Mouse (Mus musculus) MEL (cell line): ENCODE results near the gene Mpg. TPM values are rescaled to one million over a fixed set of nuclear protein-coding genes. Genes with fewer than 3 reads are reported as not detected.
A peak's percentile ranks its signal among the peaks of the same experiment; 100 is the strongest.

Source experiments
- DNase-seq: peaks from one replicate; pipeline ENCODE4 v3.0.0; 2011; ENCODE audit warnings: low read depth, low spot score
- H3K27ac ChIP-seq: 2 replicates; pipeline ENCODE4 v1.5.1; 2012; ENCODE audit warnings: low read depth, mild to moderate bottlenecking, control low read depth, low read length, moderate library complexity; ENCODE audit not compliant: control insufficient read depth
- H3K27me3 ChIP-seq, 2 experiments: fragments of 150-350 bp in 1 of 2; sonication (generic) in 1 of 2; 2 replicates each; pipeline ENCODE4 v1.6.1; 2012; ENCODE audit warnings: low read length in 2 of 2, mild to moderate bottlenecking in 2 of 2, improper control_type of control experiment in 1 of 2, moderate library complexity in 1 of 2; ENCODE audit not compliant: insufficient read depth in 2 of 2, control insufficient read depth in 1 of 2
- H3K36me3 ChIP-seq, 2 experiments: 2 replicates each; pipeline ENCODE4 v1.6.1; 2012 to 2014; ENCODE audit warnings: low read length in 2 of 2, improper control_type of control experiment in 1 of 2, inconsistent platforms in 1 of 2, mild to moderate bottlenecking in 1 of 2; ENCODE audit not compliant: insufficient read depth in 2 of 2, control insufficient read depth in 1 of 2
- H3K4me1 ChIP-seq, 2 experiments: fragments of 150-350 bp in 1 of 2; sonication (generic) in 1 of 2; 2 replicates each; pipeline ENCODE4 v1.6.1; 2012; ENCODE audit warnings: low read length in 2 of 2, improper control_type of control experiment in 1 of 2, mild to moderate bottlenecking in 1 of 2; ENCODE audit not compliant: insufficient read depth in 2 of 2, control insufficient read depth in 1 of 2
- H3K4me3 ChIP-seq, 2 experiments: fragments of 150-350 bp in 1 of 2; sonication (generic) in 1 of 2; 2 replicates each; pipeline ENCODE4 v1.5.1; 2012; ENCODE audit warnings: low read depth in 2 of 2, low read length in 2 of 2, mild to moderate bottlenecking in 2 of 2, moderate library complexity in 2 of 2, control low read depth in 1 of 2, improper control_type of control experiment in 1 of 2; ENCODE audit not compliant: control insufficient read depth in 1 of 2, insufficient read depth in 1 of 2
- H3K79me2 ChIP-seq: 2 replicates; pipeline ENCODE4 v1.6.1; 2012; ENCODE audit warnings: mild to moderate bottlenecking, low read length, moderate library complexity; ENCODE audit not compliant: control insufficient read depth, poor library complexity, insufficient read depth
- H3K9ac ChIP-seq: 2 replicates; pipeline ENCODE4 v1.6.1; 2012; ENCODE audit warnings: low read depth, mild to moderate bottlenecking, control low read depth, low read length, moderate library complexity; ENCODE audit not compliant: control insufficient read depth, poor library complexity, severe bottlenecking
- H3K9me3 ChIP-seq: fragments of 150-350 bp; sonication (generic); replicated peaks from 2 replicates; pipeline ENCODE4 v1.6.1; 2012; ENCODE audit warnings: mild to moderate bottlenecking, low read length, improper control_type of control experiment, moderate library complexity; ENCODE audit not compliant: insufficient read depth
- BHLHE40 ChIP-seq: IDR thresholded peaks from 2 replicates; pipeline ENCODE4 v1.6.1; 2012; ENCODE audit warnings: low read depth, mild to moderate bottlenecking, inconsistent platforms, low read length, improper control_type of control experiment, borderline replicate concordance
- CHD1 ChIP-seq: IDR thresholded peaks from 2 replicates; pipeline ENCODE4 v1.6.1; 2012; ENCODE audit warnings: low read depth, mild to moderate bottlenecking, inconsistent platforms, low read length, improper control_type of control experiment
- CHD2 ChIP-seq: IDR thresholded peaks from 2 replicates; pipeline ENCODE4 v1.6.1; 2011; ENCODE audit warnings: low read length, improper control_type of control experiment
- E2F4 ChIP-seq: IDR thresholded peaks from 2 replicates; pipeline ENCODE4 v1.6.1; 2011; ENCODE audit warnings: low read depth, low read length, improper control_type of control experiment, borderline replicate concordance
- ELF1 ChIP-seq: IDR thresholded peaks from 2 replicates; pipeline ENCODE4 v1.6.1; 2014; ENCODE audit warnings: low read depth, mild to moderate bottlenecking, inconsistent platforms, low read length, improper control_type of control experiment, moderate library complexity
- EP300 ChIP-seq, 2 experiments: IDR thresholded peaks; 2 replicates each; pipeline ENCODE4 v1.6.1; 2011; ENCODE audit warnings: improper control_type of control experiment in 2 of 2, low read length in 2 of 2, low read depth in 1 of 2, mild to moderate bottlenecking in 1 of 2
- ETS1 ChIP-seq: IDR thresholded peaks from 2 replicates; pipeline ENCODE4 v1.6.1; 2012; ENCODE audit warnings: low read depth, mild to moderate bottlenecking, inconsistent platforms, low read length, improper control_type of control experiment, moderate library complexity
- HCFC1 ChIP-seq: IDR thresholded peaks from 2 replicates; pipeline ENCODE4 v1.6.1; 2012; ENCODE audit warnings: low read depth, mild to moderate bottlenecking, inconsistent platforms, low read length, improper control_type of control experiment, moderate library complexity
- KAT2A ChIP-seq: conservative IDR thresholded peaks from 2 replicates; pipeline ENCODE4 v1.6.1; 2012; ENCODE audit warnings: low read depth, low read length, improper control_type of control experiment, inconsistent platforms
- MAFK ChIP-seq: IDR thresholded peaks from 2 replicates; pipeline ENCODE4 v1.6.1; 2011; ENCODE audit warnings: low read depth, mild to moderate bottlenecking, low read length, improper control_type of control experiment, borderline replicate concordance
- MAX ChIP-seq: IDR thresholded peaks from 2 replicates; pipeline ENCODE4 v1.6.1; 2011; ENCODE audit warnings: low read length, improper control_type of control experiment
- MXI1 ChIP-seq: IDR thresholded peaks from 2 replicates; pipeline ENCODE4 v1.6.1; 2011; ENCODE audit warnings: mild to moderate bottlenecking, low read depth, low read length, improper control_type of control experiment
- MYC ChIP-seq: IDR thresholded peaks from 2 replicates; pipeline ENCODE4 v1.6.1; 2011; ENCODE audit warnings: low read depth, mild to moderate bottlenecking, low read length, improper control_type of control experiment, moderate library complexity
- NELFE ChIP-seq: IDR thresholded peaks from 2 replicates; pipeline ENCODE4 v1.6.1; 2011; ENCODE audit warnings: low read depth, low read length, improper control_type of control experiment
- NRF1 ChIP-seq: IDR thresholded peaks from 2 replicates; pipeline ENCODE4 v1.6.1; 2014; ENCODE audit warnings: low read depth, mild to moderate bottlenecking, inconsistent platforms, low read length, improper control_type of control experiment, moderate library complexity; ENCODE audit not compliant: poor library complexity, insufficient read depth, severe bottlenecking
- POLR2A ChIP-seq, 2 experiments: IDR thresholded peaks; 2 replicates each; pipeline ENCODE4 v1.6.1; 2011 to 2012; ENCODE audit warnings: low read length in 2 of 2, mild to moderate bottlenecking in 2 of 2, control low read depth in 1 of 2, improper control_type of control experiment in 1 of 2, low read depth in 1 of 2, moderate library complexity in 1 of 2; ENCODE audit not compliant: control insufficient read depth in 1 of 2, insufficient read depth in 1 of 2, poor library complexity in 1 of 2
- POLR2AphosphoS5 ChIP-seq: IDR thresholded peaks from 2 replicates; pipeline ENCODE4 v1.6.1; 2012; ENCODE audit warnings: low read depth, borderline replicate concordance, mild to moderate bottlenecking, inconsistent platforms, low read length, moderate library complexity, mixed read lengths
- RAD21 ChIP-seq: IDR thresholded peaks from 2 replicates; pipeline ENCODE4 v1.6.1; 2011; ENCODE audit warnings: mild to moderate bottlenecking, low read depth, low read length, improper control_type of control experiment
- RCOR1 ChIP-seq: IDR thresholded peaks from 2 replicates; pipeline ENCODE4 v1.6.1; 2012; ENCODE audit warnings: low read depth, mild to moderate bottlenecking, inconsistent platforms, low read length, improper control_type of control experiment
- SIN3A ChIP-seq: IDR thresholded peaks from 2 replicates; pipeline ENCODE4 v1.6.1; 2012; ENCODE audit warnings: low read length, improper control_type of control experiment, inconsistent platforms
- SMC3 ChIP-seq: IDR thresholded peaks from 2 replicates; pipeline ENCODE4 v1.6.1; 2011; ENCODE audit warnings: low read depth, low read length, improper control_type of control experiment
- TAL1 ChIP-seq: IDR thresholded peaks from 2 replicates; pipeline ENCODE4 v1.6.1; 2012; ENCODE audit warnings: mild to moderate bottlenecking, inconsistent platforms, low read length, moderate library complexity, mixed read lengths
- TBP ChIP-seq: IDR thresholded peaks from 2 replicates; pipeline ENCODE4 v1.8.0; 2011; ENCODE audit warnings: low read depth, low read length, improper control_type of control experiment
- UBTF ChIP-seq: IDR thresholded peaks from 2 replicates; pipeline ENCODE4 v1.6.1; 2012; ENCODE audit warnings: low read depth, mild to moderate bottlenecking, inconsistent platforms, low read length, improper control_type of control experiment, moderate library complexity, borderline replicate concordance; ENCODE audit not compliant: insufficient read depth
- ZC3H11A ChIP-seq: IDR thresholded peaks from 2 replicates; pipeline ENCODE4 v1.6.1; 2012; ENCODE audit warnings: low read depth, mild to moderate bottlenecking, inconsistent platforms, low read length, improper control_type of control experiment
- ZMIZ1 ChIP-seq: IDR thresholded peaks from 2 replicates; pipeline ENCODE4 v1.6.1; 2012; ENCODE audit warnings: low read depth, mild to moderate bottlenecking, inconsistent platforms, low read length, improper control_type of control experiment, moderate library complexity
- ZNF384 ChIP-seq: IDR thresholded peaks from 2 replicates; pipeline ENCODE4 v1.6.1; 2012; ENCODE audit warnings: low read depth, mild to moderate bottlenecking, inconsistent platforms, low read length, improper control_type of control experiment
- polyA plus RNA-seq, 2 experiments: library from polyadenylated mRNA; stranded (reverse) in 1 of 2; unstranded in 1 of 2; fragments of >175 nt in 1 of 2; fragments of >200 nt in 1 of 2; gene quantifications; 2 replicates each; pipeline versions ENCODE4 v1.2.1 to v1.2.4; 2012; ENCODE audit warnings: low replicate concordance in 2 of 2, low read depth in 1 of 2; ENCODE audit not compliant: insufficient read length in 2 of 2, insufficient read depth in 1 of 2, missing spikeins in 1 of 2
- total RNA-seq: library from RNA; depleted of rRNA; stranded (reverse); fragments of 300-350 nt; gene quantifications from 2 replicates; pipeline ENCODE4 v1.2.3, GENCODE M21; 2012

Gene Mpg
- total and polyA plus RNA-seq, 3 experiments, result 42.0 to 43.2 TPM; not detected in 1

GRCm38 (mm10) chr11:32198256-32198955, 27.9 kb upstream of the Mpg start:
- H3K9ac ChIP-seq, result peak overlapping the region; percentile 65
- H3K4me1 ChIP-seq, result peaks cover 28 to 45% of the 10 kb centered on the region in 2 experiments
- peaks cover 24% of the 10 kb centered on the region for H3K79me2 ChIP-seq
- DNase-seq, result no peak
- TF ChIP-seq ZMIZ1, result no peak
- TF ChIP-seq ZC3H11A, result no peak
- no peak for TF ChIP-seq CHD1
- TF ChIP-seq TBP, result no peak
- 0 out of 2 replicates have a peak, but pooled peaks have one; percentile 23 for TF ChIP-seq ELF1
- peak; percentile 66 for TF ChIP-seq NRF1
- no peak for TF ChIP-seq UBTF
- peak; percentile 35; the same call in 1 of the 2 replicates for TF ChIP-seq MAX
- TF ChIP-seq E2F4, result no peak
- TF ChIP-seq CHD2, result no peak
- TF ChIP-seq MAFK, result 0 out of 2 replicates have a peak, but pooled peaks have one; percentile 10
- TF ChIP-seq MYC, result 0 out of 2 replicates have a peak, but pooled peaks have one; percentile 27
- TF ChIP-seq SIN3A, result peak; percentile 57; the same call in 1 of the 2 replicates
- 0 out of 2 replicates have a peak, but pooled peaks have one; percentile 19 for TF ChIP-seq HCFC1
- TF ChIP-seq KAT2A, result no peak
- TF ChIP-seq BHLHE40, result no peak
- TF ChIP-seq MXI1, result no peak; the same call in 1 of the 2 replicates
- TF ChIP-seq RCOR1, result no peak
- TF ChIP-seq ZNF384, result no peak
- TF ChIP-seq POLR2A (IDR thresholded peaks at IDR 0.05; ENCODE audit: control insufficient read depth in 1 of 2, insufficient read depth in 1 of 2, low read depth in 1 of 2, low read length in 2 of 2, poor library complexity in 1 of 2), result no peak; a peak in 1 of 4 replicates
- no peak for TF ChIP-seq SMC3
- no peak for TF ChIP-seq POLR2AphosphoS5
- 0 out of 4 replicates have a peak, but pooled peaks of 1 of the 2 experiments have one; percentile 6 for TF ChIP-seq EP300 (IDR thresholded peaks at IDR 0.05; ENCODE audit: low read depth in 1 of 2, low read length in 2 of 2)
- no peak for TF ChIP-seq TAL1
- 0 out of 2 replicates have a peak, but pooled peaks have one; percentile 6 for TF ChIP-seq ETS1
- TF ChIP-seq RAD21, result no peak
- TF ChIP-seq NELFE, result 0 out of 2 replicates have a peak, but pooled peaks have one; percentile 16
- H3K36me3 ChIP-seq, result peaks cover 0 to 33% of the 10 kb centered on the region in 2 experiments; a peak in 3 of 4 replicates
- H3K27me3 ChIP-seq, result no peaks in the 10 kb centered on the region
- H3K9me3 ChIP-seq, result no peaks in the 10 kb centered on the region
- peak overlapping the region; percentile 57 for H3K4me3 ChIP-seq
- peak overlapping the region; percentile 94 for H3K27ac ChIP-seq
